Mouse (Mus musculus) forebrain, embryonic 15.5 days (tissue): Measurements from ENCODE around the gene Fgg. TPM values are rescaled to one million over a fixed set of nuclear protein-coding genes. Genes with fewer than 3 reads are reported as not detected.

ENCODE experiments used
- ATAC-seq: fragments of 200-750 bp; cut with Nextera tagmentation; replicated peaks from 2 replicates; pipeline ENCODE4 v1.8.0; 2017; ENCODE audit warnings: mild to moderate bottlenecking, moderate TSS enrichment, moderate library complexity
- H3K27ac ChIP-seq: fragments of 300-500 bp; sonication (generic); replicated peaks from 2 replicates; pipeline ENCODE4 v1.5.1; 2015; ENCODE audit warnings: mild to moderate bottlenecking, inconsistent platforms
- H3K27me3 ChIP-seq: fragments of 300-500 bp; sonication (generic); 2 replicates; pipeline ENCODE4 v1.6.1; 2015; ENCODE audit warnings: inconsistent platforms
- H3K36me3 ChIP-seq: fragments of 300-500 bp; sonication (generic); 2 replicates; pipeline ENCODE4 v1.6.1; 2015; ENCODE audit warnings: mild to moderate bottlenecking, inconsistent platforms
- H3K4me1 ChIP-seq: fragments of 300-500 bp; sonication (generic); 2 replicates; pipeline ENCODE4 v1.6.1; 2015; ENCODE audit warnings: inconsistent platforms
- H3K4me2 ChIP-seq: fragments of 300-500 bp; sonication (generic); replicated peaks from 2 replicates; pipeline ENCODE4 v1.6.1; 2015; ENCODE audit warnings: mild to moderate bottlenecking, inconsistent platforms
- H3K4me3 ChIP-seq: fragments of 300-500 bp; sonication (generic); 2 replicates; pipeline ENCODE4 v1.5.1; 2015; ENCODE audit warnings: mild to moderate bottlenecking, inconsistent platforms
- H3K9ac ChIP-seq: fragments of 300-500 bp; sonication (generic); replicated peaks from 2 replicates; pipeline ENCODE4 v1.6.1; 2015; ENCODE audit warnings: mild to moderate bottlenecking, inconsistent platforms
- H3K9me3 ChIP-seq: fragments of 300-500 bp; sonication (generic); 2 replicates; pipeline ENCODE4 v1.6.1; 2016; ENCODE audit warnings: inconsistent platforms
- WGBS: fragments of 180-500 bp; shearing (Covaris S2); methylation state at CpG from one replicate; pipeline ENCODE4 v1.1.7; 2015; ENCODE audit warnings: mixed read lengths; 5-methylcytosine and 5-hydroxymethylcytosine counted together
- polyA plus RNA-seq: library from polyadenylated mRNA; unstranded; fragments of >200 nt; fragmentation: Nextera tagmentation; extraction: Ambion mirVana; gene quantifications from 2 replicates; pipeline ENCODE4 v1.2.1, GENCODE M21; 2015

Fgg gene
- polyA plus RNA-seq, 1 experiment from 2014 or later, result not detected

- H3K27ac ChIP-seq, result no peak overlapping the region
- no peak overlapping the region for H3K9ac ChIP-seq
- no peak overlapping the region for H3K4me2 ChIP-seq
- ATAC-seq, result no peak
- no peaks in the 10 kb centered on the region for H3K36me3 ChIP-seq
- H3K9me3 ChIP-seq, result no peaks in the 10 kb centered on the region
- no peak overlapping the region for H3K4me3 ChIP-seq
- no peaks in the 10 kb centered on the region for H3K27me3 ChIP-seq
- WGBS, result 96% methylated on average over 7 of the region's 7 CpGs
- H3K4me1 ChIP-seq, result no peaks in the 10 kb centered on the region
Observed at GRCm38 (mm10) chr3:83004801-83005200, 2.7 kb upstream of the Fgg start.

- no peak for ATAC-seq
- WGBS, result 77% methylated on average over 11 of the region's 11 CpGs
- Histone ChIP-seq H3K27me3 (no peaks in the 10 kb centered on the region), H3K9me3 (no peaks in the 10 kb centered on the region), H3K9ac (no peak overlapping the region), H3K4me2 (no peak overlapping the region), H3K27ac (no peak overlapping the region), H3K4me3 (no peak overlapping the region), H3K36me3 (no peaks in the 10 kb centered on the region), H3K4me1 (no peaks in the 10 kb centered on the region)
Observed at GRCm38 (mm10) chr3:83010291-83010690, 2.8 kb downstream of the Fgg start.

- H3K9me3 ChIP-seq, result no peaks in the 10 kb centered on the region
- WGBS, result 91% methylated on average over 4 of the region's 4 CpGs
- H3K4me1 ChIP-seq, result no peaks in the 10 kb centered on the region
- no peak overlapping the region for H3K27ac ChIP-seq
- ATAC-seq, result no peak
- H3K4me2 ChIP-seq, result no peak overlapping the region
- H3K27me3 ChIP-seq, result no peaks in the 10 kb centered on the region
- no peaks in the 10 kb centered on the region for H3K36me3 ChIP-seq
- H3K9ac ChIP-seq, result no peak overlapping the region
- no peak overlapping the region for H3K4me3 ChIP-seq
Observed at GRCm38 (mm10) chr3:83011136-83011535, 3.6 kb downstream of the Fgg start.

DNA sequence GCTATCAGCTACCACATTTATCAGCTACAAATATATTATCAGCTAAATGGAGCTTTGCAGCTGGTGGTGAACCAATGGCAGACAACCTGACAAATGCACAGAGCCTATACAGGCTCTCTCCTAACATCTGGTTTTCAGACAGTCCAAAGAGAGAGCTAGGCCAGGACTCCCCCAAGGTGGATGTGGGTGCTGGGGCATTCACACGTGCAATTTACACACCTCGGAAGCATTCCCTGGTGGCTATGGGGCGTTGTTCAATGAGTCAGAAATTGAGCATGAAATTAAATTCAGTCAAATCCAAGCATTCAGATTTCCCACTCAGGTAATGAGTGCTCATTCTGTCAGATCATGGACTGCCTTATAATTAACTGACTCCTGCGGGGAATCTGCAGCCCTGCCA lies 4.0 kb downstream of the Fgg start:
- no peak for ATAC-seq
- no peak overlapping the region for H3K9ac ChIP-seq
- H3K9me3 ChIP-seq, result no peaks in the 10 kb centered on the region
- H3K27ac ChIP-seq, result no peak overlapping the region
- H3K4me1 ChIP-seq, result no peaks in the 10 kb centered on the region
- no peaks in the 10 kb centered on the region for H3K27me3 ChIP-seq
- 73% methylated on average over 4 of the region's 4 CpGs for WGBS
- H3K4me2 ChIP-seq, result no peak overlapping the region
- H3K36me3 ChIP-seq, result no peaks in the 10 kb centered on the region
- no peak overlapping the region for H3K4me3 ChIP-seq

DNA sequence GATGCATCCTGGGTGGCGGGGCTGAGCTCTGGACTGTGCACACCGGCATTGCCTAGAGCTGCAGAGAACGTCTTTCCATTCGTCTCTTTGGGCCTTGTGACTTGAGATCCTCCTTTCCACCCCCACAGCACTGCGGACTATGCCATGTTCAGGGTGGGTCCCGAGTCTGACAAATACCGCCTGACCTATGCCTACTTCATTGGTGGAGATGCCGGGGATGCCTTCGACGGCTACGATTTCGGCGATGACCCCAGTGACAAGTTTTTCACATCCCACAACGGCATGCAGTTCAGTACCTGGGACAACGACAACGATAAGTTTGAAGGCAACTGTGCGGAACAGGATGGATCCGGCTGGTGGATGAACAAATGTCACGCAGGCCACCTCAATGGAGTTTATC lies 5.1 kb downstream of the Fgg start:
- H3K27me3 ChIP-seq, result no peaks in the 10 kb centered on the region
- WGBS, result 95% methylated on average over 19 of the region's 19 CpGs
- H3K9me3 ChIP-seq, result no peaks in the 10 kb centered on the region

GRCm38 (mm10) chr3:83013951-83014350 lies 6.4 kb downstream of the Fgg start:
- no peaks in the 10 kb centered on the region for H3K9me3 ChIP-seq

More for the DNA sequence above, 5.1 kb downstream of the Fgg start:
- Histone ChIP-seq H3K36me3 (no peaks in the 10 kb centered on the region), H3K27ac (no peak overlapping the region), H3K4me2 (no peak overlapping the region), H3K9ac (no peak overlapping the region), H3K4me1 (no peaks in the 10 kb centered on the region), H3K4me3 (no peak overlapping the region)
- no peak for ATAC-seq

GRCm38 (mm10) chr3:83016236-83016635 lies 8.7 kb downstream of the Fgg start:
- ATAC-seq, result no peak
- H3K4me1 ChIP-seq, result no peaks in the 10 kb centered on the region
- H3K27ac ChIP-seq, result no peak overlapping the region
- H3K4me2 ChIP-seq, result no peak overlapping the region
- H3K9ac ChIP-seq, result no peak overlapping the region
- H3K27me3 ChIP-seq, result no peaks in the 10 kb centered on the region
- no peak overlapping the region for H3K4me3 ChIP-seq
- no peaks in the 10 kb centered on the region for H3K9me3 ChIP-seq
- WGBS, result 86% methylated on average over 1 of the region's 1 CpGs
- H3K36me3 ChIP-seq, result no peaks in the 10 kb centered on the region

More at GRCm38 (mm10) chr3:83013951-83014350, 6.4 kb downstream of the Fgg start:
- no peaks in the 10 kb centered on the region for H3K4me1 ChIP-seq
- no peak overlapping the region for H3K27ac ChIP-seq
- no peak overlapping the region for H3K4me2 ChIP-seq
- no peaks in the 10 kb centered on the region for H3K36me3 ChIP-seq
- no peak for ATAC-seq
- H3K27me3 ChIP-seq, result no peaks in the 10 kb centered on the region
- no peak overlapping the region for H3K9ac ChIP-seq
- no peak overlapping the region for H3K4me3 ChIP-seq
- WGBS, result 88% methylated on average over 10 of the region's 10 CpGs

DNA sequence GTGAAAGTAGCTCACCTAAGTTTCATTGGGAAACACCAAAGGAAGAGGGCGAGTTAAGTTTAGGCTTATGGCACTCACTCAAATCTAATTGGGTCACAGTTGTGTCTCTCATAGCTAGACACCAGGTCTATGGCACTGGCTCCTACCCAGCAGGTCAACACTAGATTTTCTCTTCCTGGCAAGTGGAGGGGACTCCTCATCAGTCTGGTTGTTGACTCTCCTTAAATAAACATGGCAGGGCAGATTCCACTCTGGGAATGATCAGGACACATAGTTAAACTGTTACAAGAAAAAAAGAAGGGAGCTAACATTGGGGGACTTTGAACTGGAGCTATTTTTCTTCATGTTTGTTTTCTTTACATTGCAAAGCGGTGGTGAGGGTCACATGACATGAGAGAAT lies 12.9 kb downstream of the Fgg start:
- WGBS, result 89% methylated on average over 2 of the region's 2 CpGs
- no peak overlapping the region for H3K4me2 ChIP-seq
- no peak for ATAC-seq

GRCm38 (mm10) chr3:83021176-83021575 lies 13.7 kb downstream of the Fgg start:
- no peak overlapping the region for H3K4me2 ChIP-seq
- H3K4me3 ChIP-seq, result no peak overlapping the region
- no peak overlapping the region for H3K9ac ChIP-seq
- H3K4me1 ChIP-seq, result no peaks in the 10 kb centered on the region
- no peaks in the 10 kb centered on the region for H3K36me3 ChIP-seq
- no peaks in the 10 kb centered on the region for H3K27me3 ChIP-seq
- H3K27ac ChIP-seq, result no peak overlapping the region
- 90% methylated on average over 5 of the region's 5 CpGs for WGBS
- no peak for ATAC-seq
- no peaks in the 10 kb centered on the region for H3K9me3 ChIP-seq

More for the DNA sequence above, 12.9 kb downstream of the Fgg start:
- Histone ChIP-seq H3K36me3 (no peaks in the 10 kb centered on the region), H3K27ac (no peak overlapping the region), H3K4me1 (no peaks in the 10 kb centered on the region), H3K9ac (no peak overlapping the region), H3K27me3 (no peaks in the 10 kb centered on the region), H3K4me3 (no peak overlapping the region), H3K9me3 (no peaks in the 10 kb centered on the region)

GRCm38 (mm10) chr3:83025036-83025435 lies 17.5 kb downstream of the Fgg start:
- H3K36me3 ChIP-seq, result no peaks in the 10 kb centered on the region
- WGBS, result 53% methylated on average over 6 of the region's 6 CpGs
- ATAC-seq, result no peak
- no peak overlapping the region for H3K4me2 ChIP-seq
- no peak overlapping the region for H3K4me3 ChIP-seq
- no peak overlapping the region for H3K9ac ChIP-seq
- peaks cover 7% of the 10 kb centered on the region for H3K4me1 ChIP-seq
- no peaks in the 10 kb centered on the region for H3K9me3 ChIP-seq
- no peak overlapping the region for H3K27ac ChIP-seq
- H3K27me3 ChIP-seq, result no peaks in the 10 kb centered on the region

DNA sequence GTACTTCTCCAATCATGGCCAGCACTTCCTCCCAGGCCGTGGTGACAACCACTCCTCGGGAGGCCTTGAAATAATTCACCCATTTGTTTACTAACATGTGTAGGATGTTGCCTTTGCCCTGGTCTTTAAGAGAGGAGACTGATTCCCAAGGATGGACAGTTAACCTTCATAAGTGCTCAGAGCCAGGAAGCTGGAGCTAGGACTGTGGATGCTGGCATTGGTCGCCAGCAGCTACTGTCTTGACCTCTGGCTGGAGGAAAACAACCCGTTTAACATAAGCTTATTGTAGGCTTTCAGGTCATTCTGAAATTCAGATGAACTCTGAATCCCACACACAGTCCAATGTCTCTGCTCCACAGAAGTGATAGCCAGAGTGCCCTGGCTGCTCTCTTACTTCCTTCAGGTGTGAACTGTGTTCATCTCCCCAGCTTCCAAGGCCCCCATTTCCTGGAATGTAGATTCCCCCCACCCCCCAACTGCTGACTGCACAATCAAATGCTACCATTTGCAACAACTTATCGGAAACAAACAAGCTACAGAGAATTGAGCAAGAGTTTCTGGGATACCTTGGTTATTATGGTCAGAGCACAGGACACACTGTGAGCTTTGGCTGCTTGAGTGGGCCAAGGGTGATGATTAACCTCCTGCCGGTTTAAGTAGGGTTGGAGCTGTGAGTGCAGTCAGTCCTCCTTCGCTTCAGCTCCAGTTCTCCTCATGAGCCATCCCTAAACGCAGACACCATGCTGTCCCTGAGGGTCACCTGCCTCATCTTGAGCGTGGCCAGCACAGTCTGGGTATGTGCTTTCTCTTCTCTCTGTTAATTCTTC lies 18.2 kb downstream of the Fgg start, which contains the start of gene Fga:
Gene Fga, plus strand, starts transcription at position 602 of the 827 bp plus-strand sequence.
- ATAC-seq, result no peak
- no peak within 1 kb of the TSS for H3K4me2 ChIP-seq
- no peaks in the 10 kb centered on the region for H3K9me3 ChIP-seq
- no peaks in the 10 kb centered on the region for H3K36me3 ChIP-seq
- no peak within 1 kb of the TSS for H3K9ac ChIP-seq
- H3K4me1 ChIP-seq, result peaks cover 7% of the 10 kb centered on the region
- H3K27me3 ChIP-seq, result no peaks in the 10 kb centered on the region
- no peak within 1 kb of the TSS for H3K27ac ChIP-seq
- 81% methylated on average over 9 of the region's 9 CpGs for WGBS
- no peak within 1 kb of the TSS for H3K4me3 ChIP-seq

GRCm38 (mm10) chr3:83027546-83028251 lies 20.2 kb downstream of the Fgg start:
- Histone ChIP-seq H3K4me1 (peaks cover 7% of the 10 kb centered on the region), H3K36me3 (no peaks in the 10 kb centered on the region), H3K27me3 (no peaks in the 10 kb centered on the region), H3K4me2 (no peak overlapping the region), H3K9ac (no peak overlapping the region), H3K9me3 (no peaks in the 10 kb centered on the region), H3K4me3 (no peak overlapping the region), H3K27ac (no peak overlapping the region)
- no peak for ATAC-seq
- whole genome bisulfite sequencing, result 53% methylated on average over 9 of the region's 9 CpGs
